Mouse (Mus musculus) MEL (cell line): ENCODE data around the gene Plk3. TPM values are rescaled to one million over a fixed set of nuclear protein-coding genes. Genes with fewer than 3 reads are reported as not detected.
A peak's percentile ranks its signal among the peaks of the same experiment; 100 is the strongest.

ENCODE experiments used
- DNase-seq: peaks from one replicate; pipeline ENCODE4 v3.0.0; 2011; ENCODE audit warnings: low read depth, low spot score
- H3K27ac ChIP-seq: 2 replicates; pipeline ENCODE4 v1.5.1; 2012; ENCODE audit warnings: low read depth, mild to moderate bottlenecking, control low read depth, low read length, moderate library complexity; ENCODE audit not compliant: control insufficient read depth
- H3K27me3 ChIP-seq, 2 experiments: fragments of 150-350 bp in 1 of 2; sonication (generic) in 1 of 2; 2 replicates each; pipeline ENCODE4 v1.6.1; 2012; ENCODE audit warnings: low read length in 2 of 2, mild to moderate bottlenecking in 2 of 2, improper control_type of control experiment in 1 of 2, moderate library complexity in 1 of 2; ENCODE audit not compliant: insufficient read depth in 2 of 2, control insufficient read depth in 1 of 2
- H3K36me3 ChIP-seq, 2 experiments: 2 replicates each; pipeline ENCODE4 v1.6.1; 2012 to 2014; ENCODE audit warnings: low read length in 2 of 2, improper control_type of control experiment in 1 of 2, inconsistent platforms in 1 of 2, mild to moderate bottlenecking in 1 of 2; ENCODE audit not compliant: insufficient read depth in 2 of 2, control insufficient read depth in 1 of 2
- H3K4me1 ChIP-seq, 2 experiments: fragments of 150-350 bp in 1 of 2; sonication (generic) in 1 of 2; 2 replicates each; pipeline ENCODE4 v1.6.1; 2012; ENCODE audit warnings: low read length in 2 of 2, improper control_type of control experiment in 1 of 2, mild to moderate bottlenecking in 1 of 2; ENCODE audit not compliant: insufficient read depth in 2 of 2, control insufficient read depth in 1 of 2
- H3K4me3 ChIP-seq, 2 experiments: fragments of 150-350 bp in 1 of 2; sonication (generic) in 1 of 2; 2 replicates each; pipeline ENCODE4 v1.5.1; 2012; ENCODE audit warnings: low read depth in 2 of 2, low read length in 2 of 2, mild to moderate bottlenecking in 2 of 2, moderate library complexity in 2 of 2, control low read depth in 1 of 2, improper control_type of control experiment in 1 of 2; ENCODE audit not compliant: control insufficient read depth in 1 of 2, insufficient read depth in 1 of 2
- H3K79me2 ChIP-seq: 2 replicates; pipeline ENCODE4 v1.6.1; 2012; ENCODE audit warnings: mild to moderate bottlenecking, low read length, moderate library complexity; ENCODE audit not compliant: control insufficient read depth, poor library complexity, insufficient read depth
- H3K9ac ChIP-seq: 2 replicates; pipeline ENCODE4 v1.6.1; 2012; ENCODE audit warnings: low read depth, mild to moderate bottlenecking, control low read depth, low read length, moderate library complexity; ENCODE audit not compliant: control insufficient read depth, poor library complexity, severe bottlenecking
- H3K9me3 ChIP-seq: fragments of 150-350 bp; sonication (generic); replicated peaks from 2 replicates; pipeline ENCODE4 v1.6.1; 2012; ENCODE audit warnings: mild to moderate bottlenecking, low read length, improper control_type of control experiment, moderate library complexity; ENCODE audit not compliant: insufficient read depth
- BHLHE40 ChIP-seq: IDR thresholded peaks from 2 replicates; pipeline ENCODE4 v1.6.1; 2012; ENCODE audit warnings: low read depth, mild to moderate bottlenecking, inconsistent platforms, low read length, improper control_type of control experiment, borderline replicate concordance
- CHD1 ChIP-seq: IDR thresholded peaks from 2 replicates; pipeline ENCODE4 v1.6.1; 2012; ENCODE audit warnings: low read depth, mild to moderate bottlenecking, inconsistent platforms, low read length, improper control_type of control experiment
- CHD2 ChIP-seq: IDR thresholded peaks from 2 replicates; pipeline ENCODE4 v1.6.1; 2011; ENCODE audit warnings: low read length, improper control_type of control experiment
- CTCF ChIP-seq, 3 experiments: IDR thresholded peaks in 2 of 3; conservative IDR thresholded peaks in 1 of 3; 2 replicates each; pipeline ENCODE4 v1.5.1; 2011 to 2012; ENCODE audit warnings: low read length in 3 of 3, low read depth in 2 of 3, mild to moderate bottlenecking in 2 of 3, improper control_type of control experiment in 1 of 3, inconsistent platforms in 1 of 3, mixed read lengths in 1 of 3, moderate library complexity in 1 of 3; ENCODE audit not compliant: control insufficient read depth in 1 of 3, insufficient read depth in 1 of 3, poor library complexity in 1 of 3, severe bottlenecking in 1 of 3
- ELF1 ChIP-seq: IDR thresholded peaks from 2 replicates; pipeline ENCODE4 v1.6.1; 2014; ENCODE audit warnings: low read depth, mild to moderate bottlenecking, inconsistent platforms, low read length, improper control_type of control experiment, moderate library complexity
- EP300 ChIP-seq, 2 experiments: IDR thresholded peaks; 2 replicates each; pipeline ENCODE4 v1.6.1; 2011; ENCODE audit warnings: improper control_type of control experiment in 2 of 2, low read length in 2 of 2, low read depth in 1 of 2, mild to moderate bottlenecking in 1 of 2
- ETS1 ChIP-seq: IDR thresholded peaks from 2 replicates; pipeline ENCODE4 v1.6.1; 2012; ENCODE audit warnings: low read depth, mild to moderate bottlenecking, inconsistent platforms, low read length, improper control_type of control experiment, moderate library complexity
- HCFC1 ChIP-seq: IDR thresholded peaks from 2 replicates; pipeline ENCODE4 v1.6.1; 2012; ENCODE audit warnings: low read depth, mild to moderate bottlenecking, inconsistent platforms, low read length, improper control_type of control experiment, moderate library complexity
- KAT2A ChIP-seq: conservative IDR thresholded peaks from 2 replicates; pipeline ENCODE4 v1.6.1; 2012; ENCODE audit warnings: low read depth, low read length, improper control_type of control experiment, inconsistent platforms
- MAFK ChIP-seq: IDR thresholded peaks from 2 replicates; pipeline ENCODE4 v1.6.1; 2011; ENCODE audit warnings: low read depth, mild to moderate bottlenecking, low read length, improper control_type of control experiment, borderline replicate concordance
- MAX ChIP-seq: IDR thresholded peaks from 2 replicates; pipeline ENCODE4 v1.6.1; 2011; ENCODE audit warnings: low read length, improper control_type of control experiment
- MYC ChIP-seq: IDR thresholded peaks from 2 replicates; pipeline ENCODE4 v1.6.1; 2011; ENCODE audit warnings: low read depth, mild to moderate bottlenecking, low read length, improper control_type of control experiment, moderate library complexity
- NELFE ChIP-seq: IDR thresholded peaks from 2 replicates; pipeline ENCODE4 v1.6.1; 2011; ENCODE audit warnings: low read depth, low read length, improper control_type of control experiment
- NRF1 ChIP-seq: IDR thresholded peaks from 2 replicates; pipeline ENCODE4 v1.6.1; 2014; ENCODE audit warnings: low read depth, mild to moderate bottlenecking, inconsistent platforms, low read length, improper control_type of control experiment, moderate library complexity; ENCODE audit not compliant: poor library complexity, insufficient read depth, severe bottlenecking
- POLR2A ChIP-seq, 2 experiments: IDR thresholded peaks; 2 replicates each; pipeline ENCODE4 v1.6.1; 2011 to 2012; ENCODE audit warnings: low read length in 2 of 2, mild to moderate bottlenecking in 2 of 2, control low read depth in 1 of 2, improper control_type of control experiment in 1 of 2, low read depth in 1 of 2, moderate library complexity in 1 of 2; ENCODE audit not compliant: control insufficient read depth in 1 of 2, insufficient read depth in 1 of 2, poor library complexity in 1 of 2
- POLR2AphosphoS5 ChIP-seq: IDR thresholded peaks from 2 replicates; pipeline ENCODE4 v1.6.1; 2012; ENCODE audit warnings: low read depth, borderline replicate concordance, mild to moderate bottlenecking, inconsistent platforms, low read length, moderate library complexity, mixed read lengths
- SIN3A ChIP-seq: IDR thresholded peaks from 2 replicates; pipeline ENCODE4 v1.6.1; 2012; ENCODE audit warnings: low read length, improper control_type of control experiment, inconsistent platforms
- TBP ChIP-seq: IDR thresholded peaks from 2 replicates; pipeline ENCODE4 v1.8.0; 2011; ENCODE audit warnings: low read depth, low read length, improper control_type of control experiment
- TCF12 ChIP-seq: IDR thresholded peaks from 2 replicates; pipeline ENCODE4 v1.6.1; 2014; ENCODE audit warnings: low read depth, mild to moderate bottlenecking, inconsistent platforms, low read length, improper control_type of control experiment, moderate library complexity
- UBTF ChIP-seq: IDR thresholded peaks from 2 replicates; pipeline ENCODE4 v1.6.1; 2012; ENCODE audit warnings: low read depth, mild to moderate bottlenecking, inconsistent platforms, low read length, improper control_type of control experiment, moderate library complexity, borderline replicate concordance; ENCODE audit not compliant: insufficient read depth
- polyA plus RNA-seq, 2 experiments: library from polyadenylated mRNA; stranded (reverse) in 1 of 2; unstranded in 1 of 2; fragments of >175 nt in 1 of 2; fragments of >200 nt in 1 of 2; gene quantifications; 2 replicates each; pipeline versions ENCODE4 v1.2.1 to v1.2.4; 2012; ENCODE audit warnings: low replicate concordance in 2 of 2, low read depth in 1 of 2; ENCODE audit not compliant: insufficient read length in 2 of 2, insufficient read depth in 1 of 2, missing spikeins in 1 of 2
- total RNA-seq: library from RNA; depleted of rRNA; stranded (reverse); fragments of 300-350 nt; gene quantifications from 2 replicates; pipeline ENCODE4 v1.2.3, GENCODE M21; 2012

The Plk3 gene
- total and polyA plus RNA-seq, 3 experiments, result 5.3 to 13.8 TPM; not detected in 1

DNA sequence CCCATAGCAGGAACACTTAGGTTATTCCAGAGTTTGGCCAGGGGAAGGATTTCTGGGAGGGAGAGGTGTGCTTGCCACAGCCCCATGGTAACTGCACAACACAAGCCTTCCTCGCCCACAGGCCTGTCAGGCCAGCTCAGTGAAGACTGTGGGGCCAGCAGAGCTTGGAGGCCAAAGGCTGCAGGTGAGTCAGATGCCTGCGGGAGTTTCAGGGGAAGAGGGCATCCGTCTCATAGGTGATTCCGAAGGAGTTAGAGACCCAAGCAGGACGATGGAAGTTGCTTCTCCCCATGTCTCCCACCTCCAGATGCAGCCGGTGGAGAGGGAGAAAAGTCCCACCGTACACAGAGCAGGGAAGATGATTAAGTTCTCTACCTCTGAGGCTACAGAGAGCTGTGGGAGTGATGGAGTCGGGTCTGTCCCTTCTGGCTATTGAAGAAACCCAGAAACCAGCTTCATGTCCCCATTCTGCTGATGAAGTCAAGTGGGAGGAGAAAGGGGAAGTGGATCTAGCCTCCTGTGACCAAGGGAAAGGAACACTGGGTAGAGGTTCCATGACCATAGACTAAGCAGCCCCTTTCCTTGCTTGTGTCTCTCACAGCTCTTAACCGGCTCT lies 7.0 kb downstream of the Plk3 start, which contains the start of gene Tctex1d4 (continued):
- no peak for TF ChIP-seq POLR2A (IDR thresholded peaks at IDR 0.05; ENCODE audit: control insufficient read depth in 1 of 2, insufficient read depth in 1 of 2, low read depth in 1 of 2, low read length in 2 of 2, poor library complexity in 1 of 2)

DNA sequence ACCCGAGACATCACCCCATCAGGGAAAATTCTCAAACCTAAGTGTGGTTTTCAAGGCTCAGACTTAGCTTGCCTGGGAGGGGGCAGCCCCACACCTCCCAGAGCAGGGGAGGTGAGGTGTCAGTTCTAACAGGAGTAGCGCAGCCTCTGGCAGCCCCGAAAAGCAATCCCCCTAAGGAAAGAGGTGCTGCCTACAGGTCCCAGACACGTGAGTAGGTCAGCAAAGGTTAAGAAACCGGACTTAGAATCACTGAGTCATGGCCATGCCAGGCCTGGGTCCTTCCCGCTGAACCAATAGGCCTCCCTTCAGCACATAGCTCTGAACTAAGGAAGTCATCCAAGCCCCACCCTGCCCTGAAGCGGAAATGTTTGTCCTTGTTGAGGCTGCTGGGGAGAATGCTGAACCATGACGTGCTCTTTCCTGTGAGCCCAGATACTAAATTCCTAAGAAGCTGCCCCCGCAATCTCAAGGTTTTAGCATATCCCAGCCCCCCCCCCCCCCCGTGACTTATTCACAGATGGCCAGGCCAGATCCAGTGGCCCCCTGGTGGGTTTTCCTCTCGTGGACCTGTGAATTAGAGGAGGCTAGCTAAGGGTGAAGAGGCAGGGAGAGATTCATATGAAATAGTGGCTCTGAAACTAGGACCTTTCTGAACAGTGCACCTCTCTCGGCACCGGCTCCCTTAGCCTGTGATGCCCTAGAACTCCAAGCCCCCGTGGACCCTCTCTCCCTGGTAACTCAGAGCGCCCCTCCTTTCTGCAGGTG lies 7.7 kb downstream of the Plk3 start:
- H3K4me1 ChIP-seq, result peaks cover 5 to 36% of the 10 kb centered on the region in 2 experiments
- peak overlapping the region; percentile 100 for H3K27ac ChIP-seq
- peak; percentile 92 for DNase-seq
- H3K4me3 ChIP-seq, result peak overlapping the region; percentile 7 to 20; a peak in 3 of 4 replicates
- peak overlapping the region; percentile 83 for H3K9ac ChIP-seq
- TF ChIP-seq NELFE, result peak; percentile 43; the same call in 1 of the 2 replicates
- no peak for TF ChIP-seq MYC
- TF ChIP-seq CHD2, result no peak
- no peak for TF ChIP-seq UBTF
- TF ChIP-seq ETS1, result peak; percentile 51; the same call in 1 of the 2 replicates
- peak in 1 of 2 experiments; percentile 7; a peak in 1 of 4 replicates for TF ChIP-seq EP300 (IDR thresholded peaks at IDR 0.05; ENCODE audit: low read depth in 1 of 2, low read length in 2 of 2)
- TF ChIP-seq SIN3A, result no peak
- TF ChIP-seq TCF12, result 0 out of 2 replicates have a peak, but pooled peaks have one; percentile 12
- TF ChIP-seq MAX, result no peak
- TF ChIP-seq POLR2A (IDR thresholded peaks at IDR 0.05; ENCODE audit: control insufficient read depth in 1 of 2, insufficient read depth in 1 of 2, low read depth in 1 of 2, low read length in 2 of 2, poor library complexity in 1 of 2), result peak; percentile 43 to 79
- TF ChIP-seq MAFK, result no peak
- peak; percentile 66 for TF ChIP-seq ELF1
- TF ChIP-seq BHLHE40, result peak; percentile 34; the same call in 1 of the 2 replicates
- TF ChIP-seq POLR2AphosphoS5, result no peak
- 0 out of 2 replicates have a peak, but pooled peaks have one; percentile 63 for TF ChIP-seq HCFC1
- no peak for TF ChIP-seq CHD1
- no peak for TF ChIP-seq CTCF (IDR thresholded peaks at IDR 0.05 in 2 of 3, conservative IDR thresholded peaks at IDR 0.05 in 1 of 3; ENCODE audit: control insufficient read depth in 1 of 3, insufficient read depth in 1 of 3, low read depth in 2 of 3, low read length in 3 of 3, poor library complexity in 1 of 3, severe bottlenecking in 1 of 3)
- TF ChIP-seq NRF1, result no peak
- TF ChIP-seq KAT2A, result no peak
- TF ChIP-seq TBP, result peak; percentile 58; the same call in 1 of the 2 replicates
- H3K27me3 ChIP-seq, result no peaks in the 10 kb centered on the region
- peaks cover under 1% of the 10 kb centered on the region; the same call in 1 of the 2 replicates for H3K79me2 ChIP-seq
- peaks cover 0 to 30% of the 10 kb centered on the region in 2 experiments; a peak in 2 of 4 replicates for H3K36me3 ChIP-seq
- H3K9me3 ChIP-seq, result no peaks in the 10 kb centered on the region
